Mouse (Mus musculus) myocyte (in vitro differentiated cells): ENCODE data around the gene Plscr3.

Experiments
- CEBPB ChIP-seq: IDR thresholded peaks from 2 replicates; pipeline ENCODE4 v1.6.1; 2011; ENCODE audit warnings: mild to moderate bottlenecking, moderate library complexity; ENCODE audit not compliant: poor library complexity, insufficient read depth, severe bottlenecking
- E2F4 ChIP-seq: IDR thresholded peaks from one replicate; pipeline ENCODE4 v1.6.1; 2011; ENCODE audit warnings: mild to moderate bottlenecking, control low read depth, moderate library complexity; ENCODE audit not compliant: insufficient read depth
- MAX ChIP-seq: IDR thresholded peaks from one replicate; pipeline ENCODE4 v1.6.1; 2011; ENCODE audit warnings: low read depth, mild to moderate bottlenecking, control low read depth
- MYOD1 ChIP-seq, 3 experiments: IDR thresholded peaks; one replicate each; pipeline ENCODE4 v1.6.1; 2011; ENCODE audit warnings: control low read depth in 2 of 3, low read depth in 2 of 3, mild to moderate bottlenecking in 2 of 3, moderate library complexity in 1 of 3; ENCODE audit not compliant: insufficient read length in 2 of 3, control insufficient read depth in 1 of 3
- MYOG ChIP-seq, 3 experiments: IDR thresholded peaks; one replicate each; pipeline ENCODE4 v1.6.1; 2011; ENCODE audit warnings: control low read depth in 2 of 3, low read depth in 2 of 3, mild to moderate bottlenecking in 2 of 3; ENCODE audit not compliant: insufficient read length in 2 of 3, control insufficient read depth in 1 of 3, insufficient read depth in 1 of 3
- POLR2A ChIP-seq: IDR thresholded peaks from one replicate; pipeline ENCODE4 v1.6.1; 2011; ENCODE audit warnings: low read depth, mild to moderate bottlenecking, control low read depth, moderate library complexity; ENCODE audit not compliant: insufficient read length
- POLR2AphosphoS2 ChIP-seq: IDR thresholded peaks from one replicate; pipeline ENCODE4 v1.6.1; 2011; ENCODE audit warnings: low read depth, control low read depth; ENCODE audit not compliant: insufficient read length
- REST ChIP-seq: IDR thresholded peaks from one replicate; pipeline ENCODE4 v1.6.1; 2011; ENCODE audit warnings: mild to moderate bottlenecking, control low read depth, moderate library complexity; ENCODE audit not compliant: insufficient read depth, insufficient read length
- SRF ChIP-seq: IDR thresholded peaks from one replicate; pipeline ENCODE4 v1.6.1; 2011; ENCODE audit warnings: low read depth; ENCODE audit not compliant: control insufficient read depth, insufficient read length
- TCF12 ChIP-seq: IDR thresholded peaks from one replicate; pipeline ENCODE4 v1.6.1; 2011; ENCODE audit warnings: mild to moderate bottlenecking, control low read depth; ENCODE audit not compliant: poor library complexity, insufficient read depth, severe bottlenecking
- TCF3 ChIP-seq: IDR thresholded peaks from one replicate; pipeline ENCODE4 v1.6.1; 2011; ENCODE audit warnings: low read depth, control low read depth; ENCODE audit not compliant: insufficient read length
- USF1 ChIP-seq: IDR thresholded peaks from one replicate; pipeline ENCODE4 v1.6.1; 2011; ENCODE audit warnings: low read depth, mild to moderate bottlenecking, control low read depth, moderate library complexity

DNA sequence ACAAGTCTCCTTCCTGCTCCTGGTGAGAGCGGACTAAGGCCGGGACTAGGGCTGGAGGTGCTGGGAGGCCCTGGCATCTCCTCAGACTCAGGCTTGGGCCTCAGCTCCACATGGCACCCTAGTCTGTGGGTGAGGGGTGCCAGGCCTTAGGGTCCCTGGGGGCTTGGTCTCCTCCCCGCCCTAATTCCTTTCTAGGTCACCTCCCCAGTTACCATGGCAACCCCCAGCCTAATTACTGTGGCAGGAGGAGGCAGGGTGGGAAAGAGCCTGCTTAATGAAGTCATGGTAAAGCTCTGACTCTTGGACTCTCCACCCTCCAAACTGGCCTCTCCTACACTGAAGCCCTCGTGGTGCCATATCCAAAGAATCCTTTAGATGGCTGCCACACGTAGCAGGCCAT is 17.3 kb upstream of the Plscr3 start:
- TF ChIP-seq POLR2A (no peak), POLR2AphosphoS2 (no peak), E2F4 (no peak), USF1 (no peak), MAX (no peak), MYOG (IDR thresholded peaks at IDR 0.05; ENCODE audit: control insufficient read depth in 1 of 3, insufficient read depth in 1 of 3, insufficient read length in 2 of 3, low read depth in 2 of 3) (no peak), TCF12 (no peak), SRF (no peak), CEBPB (no peak), REST (no peak), TCF3 (no peak), MYOD1 (IDR thresholded peaks at IDR 0.05; ENCODE audit: control insufficient read depth in 1 of 3, insufficient read length in 2 of 3, low read depth in 2 of 3) (no peak)
